Mouse (Mus musculus): Measurements from ENCODE around the gene AI593442. TPM values are rescaled to one million over a fixed set of nuclear protein-coding genes. Genes with fewer than 3 reads are reported as not detected.

AI593442 gene
- total and polyA plus RNA-seq, 2 experiments from 2014 or later: 25.3 to 77.7 TPM

- Histone ChIP-seq H3K36me3 (ENCODE audit: insufficient read depth) (no peaks in the 10 kb centered on the region), H3K27me3 (ENCODE audit: insufficient read depth, low read length) (no peaks in the 10 kb centered on the region), H3K9me3 (ENCODE audit: low read length) (no peaks in the 10 kb centered on the region), H3K4me2 (ENCODE audit: low read depth) (peak overlapping the region; percentile 87), H3K27ac (ENCODE audit: low read depth, low read length) (no peak overlapping the region), H3K4me1 (ENCODE audit: insufficient read depth) (peaks cover 11% of the 10 kb centered on the region; the same call in 1 of the 2 replicates), H3K9ac (peak overlapping the region; percentile 73; the same call in 1 of the 2 replicates), H3K4me3 (ENCODE audit: low read depth, low read length) (peak overlapping the region; percentile 68)
- no peak for DNase-seq
- ATAC-seq: no peak
- TF ChIP-seq CTCF (IDR thresholded peaks at IDR 0.05; ENCODE audit: low read depth): no peak
- WGBS: 22% methylated on average over 4 of the region's 4 CpGs
Measured at GRCm38 (mm10) chr9:52676587-52676986, 3.0 kb downstream of the AI593442 start.

- DNase-seq (peak; percentile 39), ATAC-seq (no peak)
- Histone ChIP-seq H3K4me3 (ENCODE audit: low read depth, low read length) (no peak overlapping the region), H3K9ac (no peak overlapping the region), H3K9me3 (ENCODE audit: low read length) (no peaks in the 10 kb centered on the region), H3K27ac (ENCODE audit: low read depth, low read length) (no peak overlapping the region), H3K4me2 (ENCODE audit: low read depth) (no peak overlapping the region), H3K27me3 (ENCODE audit: insufficient read depth, low read length) (no peaks in the 10 kb centered on the region), H3K4me1 (ENCODE audit: insufficient read depth) (peaks cover 11% of the 10 kb centered on the region; the same call in 1 of the 2 replicates), H3K36me3 (ENCODE audit: insufficient read depth) (no peaks in the 10 kb centered on the region)
- TF ChIP-seq CTCF (IDR thresholded peaks at IDR 0.05; ENCODE audit: low read depth): peak; percentile 60
- WGBS: 65% methylated on average over 3 of the region's 3 CpGs
Measured at GRCm38 (mm10) chr9:52675937-52676336, 3.6 kb downstream of the AI593442 start.

- Histone ChIP-seq H3K9me3 (ENCODE audit: low read length) (no peaks in the 10 kb centered on the region), H3K9ac (no peak overlapping the region), H3K27ac (ENCODE audit: low read depth, low read length) (no peak overlapping the region), H3K4me2 (ENCODE audit: low read depth) (no peak overlapping the region), H3K4me1 (ENCODE audit: insufficient read depth) (no peaks in the 10 kb centered on the region), H3K27me3 (ENCODE audit: insufficient read depth, low read length) (no peaks in the 10 kb centered on the region), H3K36me3 (ENCODE audit: insufficient read depth) (no peaks in the 10 kb centered on the region), H3K4me3 (ENCODE audit: low read depth, low read length) (no peak overlapping the region)
- 73% methylated on average over 3 of the region's 3 CpGs for WGBS
- no peak for ATAC-seq
- no peak for DNase-seq
- TF ChIP-seq CTCF (IDR thresholded peaks at IDR 0.05; ENCODE audit: low read depth): no peak
Measured at GRCm38 (mm10) chr9:52661422-52661821, 18.2 kb downstream of the AI593442 start.

DNA sequence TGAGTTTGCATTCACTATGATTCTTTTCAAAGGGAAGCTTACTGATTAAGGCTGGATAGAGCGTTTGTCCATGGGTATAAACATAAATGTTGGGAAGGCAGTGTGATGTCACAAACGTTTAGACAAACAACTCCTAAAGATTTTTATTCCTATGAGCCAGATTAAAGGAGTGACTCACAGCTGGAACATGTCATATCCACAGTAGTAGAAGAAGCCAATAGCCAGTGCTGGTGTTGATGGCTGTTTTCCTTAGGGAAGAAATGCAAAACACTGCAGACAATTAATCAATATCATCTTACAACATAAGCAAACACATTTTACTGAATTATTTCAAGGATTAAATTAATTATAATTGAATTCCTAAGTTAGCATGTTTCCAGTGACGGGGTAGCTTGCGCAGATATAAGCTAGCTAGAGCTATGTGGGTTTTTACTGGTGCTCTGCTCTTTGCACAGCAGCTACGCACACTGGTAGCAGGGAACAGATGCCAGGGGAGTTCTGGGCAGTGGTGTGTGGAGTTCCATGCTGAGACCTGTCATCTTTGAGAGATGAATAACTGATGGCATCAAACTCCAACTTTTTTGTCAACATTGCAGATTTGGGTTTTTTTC lies 29.1 kb downstream of the AI593442 start:
- Histone ChIP-seq H3K4me3 (ENCODE audit: low read depth, low read length) (no peak overlapping the region), H3K27me3 (ENCODE audit: insufficient read depth, low read length) (no peaks in the 10 kb centered on the region), H3K4me1 (ENCODE audit: insufficient read depth) (no peaks in the 10 kb centered on the region), H3K9ac (no peak overlapping the region), H3K9me3 (ENCODE audit: low read length) (no peaks in the 10 kb centered on the region), H3K4me2 (ENCODE audit: low read depth) (no peak overlapping the region), H3K27ac (ENCODE audit: low read depth, low read length) (no peak overlapping the region), H3K36me3 (ENCODE audit: insufficient read depth) (no peaks in the 10 kb centered on the region)
- no peak for TF ChIP-seq CTCF (IDR thresholded peaks at IDR 0.05; ENCODE audit: low read depth)
- ATAC-seq (no peak), DNase-seq (no peak)
- 83% methylated on average over 5 of the region's 5 CpGs for WGBS

DNA sequence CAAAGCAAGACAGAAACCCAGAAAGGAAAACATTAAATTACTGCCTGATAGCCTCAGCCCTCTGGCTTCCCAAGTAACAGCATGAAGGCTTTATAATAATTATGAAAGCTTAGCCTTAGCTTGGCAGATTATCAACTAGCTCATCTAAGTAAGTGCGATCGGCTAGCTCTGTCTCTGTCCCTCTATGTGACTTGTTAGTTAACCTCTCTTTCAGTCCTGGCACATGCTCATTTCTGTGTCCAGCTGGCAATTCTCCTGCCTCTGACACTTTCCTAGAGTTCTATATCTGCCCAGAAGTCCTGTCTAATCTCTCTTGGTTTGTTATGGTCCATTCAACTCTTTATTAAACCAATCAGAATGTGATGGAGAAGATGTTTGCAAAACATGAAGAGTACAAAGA lies 34.3 kb downstream of the AI593442 start:
- no peak for TF ChIP-seq CTCF (IDR thresholded peaks at IDR 0.05; ENCODE audit: low read depth)
- ATAC-seq: no peak
- DNase-seq: no peak
- Histone ChIP-seq H3K9ac (no peak overlapping the region), H3K4me2 (ENCODE audit: low read depth) (no peak overlapping the region), H3K9me3 (ENCODE audit: low read length) (no peaks in the 10 kb centered on the region), H3K36me3 (ENCODE audit: insufficient read depth) (no peaks in the 10 kb centered on the region), H3K27ac (ENCODE audit: low read depth, low read length) (no peak overlapping the region), H3K4me3 (ENCODE audit: low read depth, low read length) (no peak overlapping the region), H3K4me1 (ENCODE audit: insufficient read depth) (no peaks in the 10 kb centered on the region), H3K27me3 (ENCODE audit: insufficient read depth, low read length) (no peaks in the 10 kb centered on the region)
- 75% methylated on average over 2 of the region's 2 CpGs for WGBS

GRCm38 (mm10) chr9:52644626-52645025 lies 35.0 kb downstream of the AI593442 start:
- Histone ChIP-seq H3K36me3 (ENCODE audit: insufficient read depth) (no peaks in the 10 kb centered on the region), H3K27me3 (ENCODE audit: insufficient read depth, low read length) (no peaks in the 10 kb centered on the region), H3K27ac (ENCODE audit: low read depth, low read length) (no peak overlapping the region), H3K9me3 (ENCODE audit: low read length) (no peaks in the 10 kb centered on the region), H3K4me2 (ENCODE audit: low read depth) (no peak overlapping the region), H3K4me1 (ENCODE audit: insufficient read depth) (no peaks in the 10 kb centered on the region), H3K9ac (no peak overlapping the region), H3K4me3 (ENCODE audit: low read depth, low read length) (no peak overlapping the region)
- no peak for TF ChIP-seq CTCF (IDR thresholded peaks at IDR 0.05; ENCODE audit: low read depth)
- WGBS: 66% methylated on average over 4 of the region's 4 CpGs
- ATAC-seq (no peak), DNase-seq (no peak)

- ATAC-seq: peak; percentile 61
- Histone ChIP-seq H3K36me3 (ENCODE audit: insufficient read depth) (no peaks in the 10 kb centered on the region), H3K9me3 (ENCODE audit: low read length) (no peaks in the 10 kb centered on the region), H3K27ac (ENCODE audit: low read depth, low read length) (no peak overlapping the region), H3K9ac (no peak overlapping the region), H3K4me3 (ENCODE audit: low read depth, low read length) (no peak overlapping the region), H3K4me1 (ENCODE audit: insufficient read depth) (no peaks in the 10 kb centered on the region), H3K4me2 (ENCODE audit: low read depth) (no peak overlapping the region), H3K27me3 (ENCODE audit: insufficient read depth, low read length) (no peaks in the 10 kb centered on the region)
- TF ChIP-seq CTCF (IDR thresholded peaks at IDR 0.05; ENCODE audit: low read depth): no peak
- WGBS: 70% methylated on average over 4 of the region's 4 CpGs
- DNase-seq: peak; percentile 14
Measured at GRCm38 (mm10) chr9:52644156-52644555, 35.4 kb downstream of the AI593442 start.

Measured in forebrain, postnatal 0 days (tissue).